Mouse (Mus musculus) spleen, postnatal 36 days (tissue): ENCODE data around the gene Tcf3.

Source experiments
- DNase-seq, 2 experiments: peaks; one replicate each; pipeline ENCODE4 v3.0.0; 2022; ENCODE audit warnings: low spot score in 2 of 2, mixed read lengths in 1 of 2

Tcf3 gene

DNA sequence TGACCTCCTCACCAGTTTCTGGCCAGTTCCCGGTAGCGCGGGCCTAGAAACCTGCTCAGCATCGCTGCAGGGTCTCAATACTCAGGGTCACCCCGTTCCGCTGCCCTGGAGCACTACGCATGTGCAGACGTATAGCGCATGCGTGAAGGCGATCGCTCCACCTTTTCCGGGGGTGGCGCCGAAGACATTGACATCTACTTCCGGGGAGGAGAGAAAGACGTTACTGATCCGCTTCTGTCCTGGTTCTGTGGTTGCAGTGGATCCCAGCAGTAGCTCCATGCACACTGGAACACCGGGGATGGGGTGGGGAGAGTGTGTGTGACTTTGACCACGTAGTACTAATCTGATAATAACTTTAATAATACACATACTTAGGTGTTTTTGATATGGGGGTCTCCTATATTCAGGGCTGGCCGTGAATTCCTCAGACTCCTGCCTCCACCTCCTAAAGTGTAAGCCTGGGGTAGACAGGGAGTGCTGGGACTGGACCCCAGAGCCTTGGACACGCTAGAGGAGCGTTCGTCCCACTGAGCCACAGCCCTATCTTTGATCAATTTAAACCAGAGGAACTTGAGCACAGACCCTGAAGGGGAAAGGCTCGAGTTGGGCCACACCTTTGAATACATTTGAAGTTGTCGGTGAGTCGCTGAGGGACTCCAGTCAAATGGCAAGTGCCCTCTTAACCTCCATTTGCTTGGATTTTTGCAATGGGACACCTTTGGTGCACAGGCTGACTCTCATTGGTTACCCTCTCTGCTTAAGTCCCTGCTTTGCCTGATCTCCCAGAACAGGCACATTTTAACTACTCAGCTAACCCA is 26.6 kb downstream of the Tcf3 start, which contains the start of gene Uqcr11:
Uqcr11 (minus strand) TSS at position 147 of the 818 bp plus-strand sequence.
- DNase-seq: peak; percentile 89 to 92

DNA sequence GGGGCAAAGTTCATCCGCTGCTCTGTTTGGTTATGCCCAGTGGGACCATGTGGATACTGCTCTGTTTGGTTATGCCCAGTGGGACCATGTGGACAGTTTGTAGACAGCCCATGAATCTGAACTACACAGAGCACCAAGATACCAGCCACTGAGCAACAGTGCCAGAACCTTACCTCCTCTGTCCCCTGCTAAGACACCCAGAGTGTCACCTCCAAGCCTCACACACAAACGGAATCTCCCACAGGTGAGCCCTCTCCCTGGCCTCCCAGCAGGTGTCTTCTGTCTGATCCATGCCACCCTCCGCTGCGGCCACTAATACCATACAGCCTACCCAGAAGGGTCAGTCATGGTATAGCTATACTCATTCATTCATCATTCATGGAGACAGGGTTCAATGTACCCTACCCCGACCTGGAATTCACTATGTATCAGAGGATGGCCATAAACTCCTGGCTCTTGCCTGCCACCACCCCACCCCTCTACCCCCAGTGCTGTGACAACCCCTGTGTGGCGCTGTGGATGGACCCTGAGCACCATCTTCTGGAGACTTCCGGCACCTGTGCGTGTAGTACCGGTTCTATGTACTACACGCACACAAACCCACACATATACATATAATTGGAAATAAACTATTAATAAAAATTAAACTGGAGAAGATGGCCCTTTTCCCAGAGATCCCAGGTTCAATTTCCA is 27.8 kb downstream of the Tcf3 start:
- DNase-seq: no peak

DNA sequence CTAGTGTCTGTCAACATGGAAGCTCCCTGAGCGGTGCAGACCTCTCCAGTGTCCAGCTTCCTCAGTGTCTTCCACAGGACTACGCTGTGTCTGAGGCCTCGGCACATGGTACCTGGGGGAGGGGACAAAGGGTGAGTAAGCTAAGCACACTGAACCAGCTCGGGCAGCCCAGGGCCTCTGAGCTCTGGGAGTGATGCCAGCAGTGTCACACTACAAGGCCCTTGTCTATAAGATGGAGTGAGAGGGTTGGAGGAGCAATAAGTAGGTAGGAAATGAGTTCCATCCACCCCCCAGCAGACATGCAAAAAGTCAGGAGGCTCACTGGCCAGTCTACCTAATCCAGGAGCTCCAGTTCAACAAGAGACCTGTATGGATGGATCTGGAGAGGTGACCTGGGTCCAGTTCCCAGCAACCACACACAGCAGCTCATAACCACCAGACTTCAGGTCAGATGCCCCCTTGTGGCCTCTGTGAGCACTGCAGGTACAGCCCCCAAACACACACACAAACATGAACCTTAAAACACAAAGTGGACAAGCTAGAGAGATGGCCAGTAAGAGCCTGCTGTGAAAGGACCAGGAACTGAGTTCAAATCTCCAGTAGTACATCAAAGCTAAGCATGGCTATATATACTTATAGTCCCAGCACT is 30.3 kb downstream of the Tcf3 start:
- DNase-seq: no peak

DNA sequence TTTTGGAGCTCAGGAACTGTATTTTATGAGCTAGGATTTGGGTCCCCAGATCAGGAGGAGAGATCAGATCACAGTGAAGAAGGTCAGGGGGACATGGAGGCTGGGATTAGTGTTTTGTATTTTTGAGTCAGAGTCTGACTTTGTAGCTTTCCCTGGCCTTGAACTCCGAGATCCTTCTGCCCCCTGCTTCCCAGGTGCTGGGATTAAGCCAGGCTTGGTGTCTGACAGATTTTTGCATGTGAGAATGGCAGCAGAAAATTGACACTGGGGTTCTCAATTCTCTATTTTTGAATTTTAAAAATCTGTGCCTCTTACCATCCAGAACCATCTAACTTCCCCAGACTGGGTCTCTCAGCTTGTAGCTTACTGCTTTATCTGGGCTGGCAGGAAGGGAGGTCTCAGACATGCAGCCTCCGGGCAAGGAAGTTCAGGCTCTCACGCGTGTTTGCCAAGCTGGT is 32.7 kb downstream of the Tcf3 start:
- DNase-seq: no peak

DNA sequence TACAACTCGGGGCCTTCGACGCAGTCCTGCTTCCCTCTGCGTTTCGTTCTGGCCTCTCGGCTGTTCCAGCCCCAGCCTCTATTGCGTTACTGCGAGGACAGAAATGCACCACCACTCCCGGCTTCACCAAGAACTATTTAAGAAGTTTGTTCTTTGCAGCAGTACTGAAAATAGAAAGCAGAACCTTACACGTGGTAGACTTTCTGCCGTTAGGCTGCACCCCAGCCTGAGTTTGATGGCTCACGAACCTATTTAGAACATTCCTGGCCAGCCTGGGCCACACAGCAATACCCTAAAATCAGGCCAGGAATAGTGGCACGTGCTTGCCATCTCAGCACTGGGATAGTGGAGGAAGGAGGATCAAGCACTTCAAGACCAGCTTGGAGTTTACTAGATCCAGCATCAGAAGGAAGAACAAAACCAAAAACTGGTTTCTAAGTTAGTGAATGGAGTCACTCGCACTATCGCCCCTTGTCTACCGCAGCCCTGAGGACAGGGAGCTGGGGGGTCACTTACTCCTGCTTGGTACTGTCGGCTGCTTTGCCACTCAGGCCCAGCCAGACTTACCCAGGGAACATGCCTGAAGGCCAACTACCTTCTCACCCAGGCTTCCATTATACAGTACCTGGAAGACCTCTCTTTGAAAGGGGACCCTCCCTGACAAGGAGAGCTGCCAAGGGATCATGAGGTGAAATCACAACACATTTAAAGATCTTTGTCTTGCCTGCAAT is 33.3 kb downstream of the Tcf3 start:
- no peak for DNase-seq

DNA sequence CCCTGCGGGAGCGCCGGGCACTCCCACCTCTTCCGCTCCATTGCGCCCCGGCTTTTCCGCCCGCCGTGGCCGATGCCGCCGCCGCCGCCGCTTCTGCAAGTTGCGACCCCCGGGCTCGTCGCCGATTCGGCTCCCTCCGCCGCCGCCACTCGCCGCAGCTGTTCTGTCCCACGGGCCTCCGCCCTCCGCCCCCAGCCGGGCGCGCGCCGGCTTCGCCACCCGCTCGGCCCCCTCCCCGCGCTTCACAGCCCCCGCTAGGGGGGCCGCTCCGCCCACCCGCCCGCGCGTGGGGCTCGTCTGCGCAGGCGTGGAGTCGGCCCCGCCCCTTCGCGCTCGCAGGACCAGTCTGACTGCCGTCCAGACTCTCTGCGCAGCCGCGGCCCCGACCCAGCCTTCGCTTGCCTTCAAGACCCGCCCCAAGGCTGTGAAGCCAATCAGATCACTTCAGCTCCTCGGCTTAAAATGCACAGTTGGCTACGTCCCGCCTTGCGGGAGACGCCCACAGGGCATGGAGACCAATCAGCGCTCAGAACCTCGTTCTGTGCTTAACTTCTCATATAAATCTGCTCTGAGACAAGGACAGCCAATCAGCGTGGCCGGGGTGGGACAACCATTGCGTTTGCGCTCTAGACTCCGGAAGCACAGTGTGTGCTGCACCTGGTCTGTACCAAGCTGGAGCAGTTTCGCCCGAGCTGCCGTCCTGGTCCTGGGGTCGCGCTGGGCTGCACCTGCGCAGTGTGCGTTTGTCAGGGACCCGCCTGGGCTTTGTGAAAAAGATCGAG is 34.1 kb downstream of the Tcf3 start, which contains the start of gene Mbd3:
Mbd3 (minus strand) TSS at position 360 of the 782 bp plus-strand sequence.
- peak; percentile 100 for DNase-seq

DNA sequence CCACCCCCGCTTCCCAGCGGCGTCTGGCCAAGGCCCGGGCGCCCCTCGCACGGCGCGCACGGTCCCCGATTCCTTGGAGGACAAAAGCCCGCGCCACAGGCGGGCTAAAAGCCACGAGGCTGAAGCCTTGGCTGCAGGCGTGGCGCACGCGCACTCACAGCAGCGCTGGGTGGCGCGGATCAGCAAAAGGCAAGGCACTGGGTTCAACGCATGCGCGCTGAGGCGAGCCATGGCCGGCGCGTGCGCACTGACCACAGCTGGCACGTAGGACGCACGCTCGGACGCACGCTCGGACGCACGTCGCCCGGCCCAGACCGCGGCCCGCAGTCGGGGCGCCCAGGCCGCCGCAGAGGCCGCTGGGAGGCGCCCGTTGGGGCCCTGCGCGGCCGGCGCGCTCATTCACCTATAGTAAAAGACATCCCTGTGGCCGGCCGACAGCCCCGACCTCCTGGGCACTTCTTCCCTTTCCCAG is 34.7 kb downstream of the Tcf3 start:
- DNase-seq: peak; percentile 98

DNA sequence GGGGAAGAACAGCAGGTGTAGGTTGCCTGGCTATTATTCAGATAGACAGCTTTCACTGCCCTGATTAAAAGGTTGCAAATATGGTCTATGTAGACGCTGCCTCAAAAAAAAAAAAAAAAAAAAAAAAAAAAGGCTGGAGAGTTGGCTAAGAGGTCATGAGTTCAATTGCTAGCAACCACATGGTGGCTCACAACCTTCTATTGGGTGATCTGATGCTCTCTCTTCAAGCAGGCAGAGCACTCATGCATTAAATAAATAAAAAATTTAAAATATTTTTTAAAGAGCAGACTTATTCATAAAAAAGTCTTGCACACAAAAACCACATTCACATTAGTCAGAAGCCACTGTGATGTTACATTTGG is 35.3 kb downstream of the Tcf3 start:
- DNase-seq: no peak

DNA sequence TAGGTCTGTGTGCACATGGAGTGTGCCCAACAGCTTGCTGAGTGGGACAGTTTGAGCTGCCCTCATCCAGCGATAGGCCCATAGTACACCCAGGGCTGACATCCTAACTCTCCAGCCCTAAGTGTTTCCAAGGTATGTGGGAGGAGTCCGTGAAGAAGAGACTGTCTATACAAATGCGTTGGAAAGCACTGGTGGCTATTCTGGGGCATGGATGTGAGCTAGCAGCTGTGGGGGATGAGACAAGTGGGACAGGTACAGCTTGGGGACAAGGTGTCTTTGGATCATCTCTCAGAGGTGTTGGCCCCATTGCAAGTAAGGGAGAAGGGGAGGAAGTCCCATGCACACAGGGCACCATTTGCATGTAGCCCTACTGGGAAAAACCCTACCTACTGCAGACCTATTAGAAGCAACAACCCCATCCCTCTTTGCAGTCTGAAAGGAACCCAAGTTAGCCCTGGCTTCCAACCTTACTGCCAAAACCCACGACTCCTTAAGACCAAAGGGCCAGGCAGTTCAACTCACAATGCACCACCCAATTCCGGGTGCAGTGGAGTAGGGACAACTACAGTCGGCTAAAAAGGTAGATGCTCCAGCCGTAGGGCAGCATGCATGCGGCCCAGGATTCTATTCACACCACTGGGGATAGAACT is 35.8 kb downstream of the Tcf3 start:
- peak; percentile 48 to 53 for DNase-seq

DNA sequence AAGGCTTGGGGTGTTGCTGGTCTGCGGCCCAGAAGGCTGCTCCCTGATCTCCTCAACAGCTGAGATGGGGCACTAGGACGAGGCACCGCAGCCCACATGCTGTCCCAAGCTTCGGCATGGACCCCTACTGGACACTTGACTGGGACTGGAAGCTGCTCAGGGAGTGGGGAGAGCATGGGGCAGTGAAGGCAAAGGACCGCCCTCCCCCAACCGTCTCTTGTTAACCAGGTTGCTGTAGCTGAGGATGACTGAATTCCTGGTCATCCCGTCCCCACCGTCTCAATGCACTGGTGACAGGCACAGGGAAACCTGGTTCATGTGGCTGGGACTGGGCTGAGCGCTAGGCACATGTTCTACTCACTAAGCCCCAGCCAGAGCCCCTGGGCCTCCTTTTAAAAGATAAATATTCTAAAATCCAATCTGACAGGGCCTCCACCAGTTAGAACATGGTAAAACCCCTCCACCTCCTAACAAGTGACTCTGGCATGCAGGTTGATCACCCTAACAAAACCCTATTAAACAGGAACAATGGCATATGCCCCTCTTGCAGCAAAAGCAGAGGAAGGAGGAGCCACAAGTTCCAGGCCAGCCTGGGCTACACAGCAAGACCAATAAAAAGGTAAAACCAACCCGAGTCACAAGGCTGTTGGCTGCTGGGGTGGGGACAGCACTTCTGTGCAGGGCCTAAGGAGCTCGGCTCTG is 36.5 kb downstream of the Tcf3 start:
- DNase-seq: no peak

DNA sequence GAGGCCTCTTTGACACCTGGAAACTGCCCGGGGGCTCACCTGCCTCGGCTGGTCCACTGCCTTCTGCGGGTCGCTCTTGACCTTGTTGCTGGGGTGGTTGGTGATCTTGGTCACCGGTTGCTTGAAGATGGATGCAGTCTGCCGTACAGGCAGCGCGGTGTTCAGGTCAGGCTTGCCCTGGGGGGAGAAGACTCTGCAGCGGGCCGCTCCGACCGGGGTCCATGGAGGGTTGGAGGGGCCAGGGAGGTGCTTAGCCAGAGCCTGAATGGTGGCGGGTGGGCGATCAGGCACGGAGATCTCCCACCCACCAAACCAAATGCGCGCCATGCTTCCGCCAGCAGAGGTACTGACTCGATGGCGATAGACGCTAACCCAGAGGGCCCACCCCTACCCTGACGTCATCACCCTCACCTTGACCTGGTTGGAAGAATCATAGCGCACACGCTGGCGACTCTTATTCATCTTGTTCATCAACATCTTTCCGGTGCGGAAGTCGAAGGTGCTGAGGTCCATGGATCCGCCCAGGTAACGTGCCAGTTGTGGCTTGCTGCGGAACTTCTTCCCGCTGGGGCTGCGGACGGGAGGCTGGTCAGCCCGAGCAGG is 38.3 kb downstream of the Tcf3 start:
- no peak for DNase-seq

DNA sequence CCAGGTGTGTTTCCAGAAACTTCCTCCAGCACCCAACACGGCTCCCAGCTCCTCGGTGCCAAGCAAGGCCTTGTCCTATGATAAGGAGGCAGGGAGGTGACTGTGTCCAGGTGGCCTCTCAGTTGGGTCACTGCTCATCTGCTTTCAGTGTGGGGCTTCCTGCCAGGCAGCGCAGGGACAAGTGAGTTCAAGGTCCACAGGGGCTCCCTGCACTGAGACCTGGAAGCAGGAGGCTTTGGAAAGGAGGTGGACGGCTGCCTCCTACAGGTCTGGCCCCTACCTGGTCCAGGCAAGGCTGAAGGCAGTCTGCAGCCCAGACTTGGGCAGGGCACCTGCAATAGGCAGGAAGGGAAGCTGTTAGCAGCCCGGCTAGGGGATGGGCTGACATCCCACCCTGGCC is 40.8 kb downstream of the Tcf3 start:
- DNase-seq: no peak

DNA sequence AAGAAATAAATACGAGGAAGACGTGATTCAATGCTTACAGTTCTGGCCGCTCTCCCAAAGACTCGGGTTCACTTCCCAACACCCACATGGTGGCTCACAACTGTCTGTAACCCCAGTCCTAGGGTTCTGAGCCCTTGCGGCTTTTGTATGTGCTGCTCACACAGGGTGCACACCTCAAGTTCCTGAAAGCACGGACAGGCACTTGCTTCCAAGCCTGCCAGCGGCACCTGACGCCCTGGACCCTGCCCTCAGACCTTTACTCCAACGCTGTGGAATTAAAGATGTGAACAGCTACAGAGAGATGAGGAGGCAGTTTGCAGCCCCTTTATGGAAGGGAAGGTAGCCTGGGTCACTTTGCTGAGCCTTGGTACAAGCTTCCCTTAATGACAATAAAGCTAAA is 42.8 kb downstream of the Tcf3 start:
- DNase-seq: no peak

DNA sequence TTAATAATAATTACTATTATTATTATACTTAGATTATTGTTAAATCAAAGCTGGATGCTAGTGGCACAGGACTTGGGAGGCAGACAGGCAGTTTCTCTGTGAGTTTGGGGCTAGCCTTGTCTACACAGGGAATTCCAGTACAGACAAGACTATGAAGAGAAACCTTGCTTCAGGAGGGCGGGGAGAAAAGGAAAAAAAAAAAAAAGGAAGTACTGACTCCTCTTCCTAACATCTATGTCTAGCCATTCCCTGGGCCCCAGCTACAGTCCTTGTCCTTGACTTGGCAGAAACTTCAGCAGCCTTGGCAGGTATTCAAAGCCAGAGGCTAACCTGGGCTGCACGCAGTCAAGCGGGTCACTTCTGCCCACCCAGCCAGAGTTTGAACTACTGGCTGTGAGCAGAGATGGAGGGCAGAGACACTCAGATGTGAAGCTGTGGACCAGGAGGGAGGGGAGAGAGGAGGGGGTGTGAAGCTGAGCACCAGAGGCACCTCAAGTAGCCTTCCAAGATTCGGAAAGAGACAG is 44.2 kb downstream of the Tcf3 start:
- DNase-seq: no peak

DNA sequence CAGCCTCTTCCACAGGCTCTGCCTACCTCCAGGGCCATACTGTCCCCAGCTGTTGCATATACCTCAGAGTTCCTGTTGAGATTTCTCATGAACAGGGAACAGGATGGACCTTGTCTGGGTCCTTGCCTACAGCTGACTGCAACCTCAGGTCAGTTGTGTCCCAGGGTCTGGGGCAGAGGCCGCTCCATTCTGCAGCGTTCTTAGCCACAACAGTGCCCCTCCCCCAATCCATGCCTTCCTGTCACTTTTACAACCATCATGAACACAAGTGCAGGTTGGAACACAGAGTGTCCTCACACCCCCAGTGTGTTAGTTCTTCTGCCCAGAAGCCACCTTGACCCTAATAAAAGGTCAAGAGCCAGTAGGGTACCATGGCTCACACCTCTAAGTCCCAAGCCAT is 44.7 kb downstream of the Tcf3 start:
- no peak for DNase-seq

DNA sequence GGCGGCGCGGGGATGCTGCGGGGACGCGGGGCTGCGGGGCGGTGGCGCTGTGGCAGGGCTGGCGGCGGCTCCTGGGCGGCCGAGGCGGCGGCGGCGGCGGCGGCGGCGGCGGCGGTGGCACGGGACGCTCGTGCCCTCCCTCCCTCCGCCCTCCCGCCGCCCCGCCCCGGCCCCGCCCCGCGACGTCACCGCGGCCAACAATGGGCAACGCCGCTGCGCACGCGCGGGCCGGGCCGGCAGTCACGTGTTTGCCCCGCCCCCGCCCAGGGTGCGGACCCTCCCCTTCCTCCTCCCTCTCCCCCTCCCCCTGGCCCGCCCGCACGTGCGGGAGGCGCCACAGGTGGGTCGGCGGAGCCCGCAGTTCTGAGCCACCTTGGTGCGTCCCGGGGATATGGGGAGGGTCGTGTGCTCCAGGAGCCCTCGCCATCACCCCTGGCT is 45.9 kb downstream of the Tcf3 start, which contains the start of gene Mex3d:
Mex3d (minus strand) TSS at position 138 of the 438 bp plus-strand sequence.
- peak; percentile 82 to 85 for DNase-seq

DNA sequence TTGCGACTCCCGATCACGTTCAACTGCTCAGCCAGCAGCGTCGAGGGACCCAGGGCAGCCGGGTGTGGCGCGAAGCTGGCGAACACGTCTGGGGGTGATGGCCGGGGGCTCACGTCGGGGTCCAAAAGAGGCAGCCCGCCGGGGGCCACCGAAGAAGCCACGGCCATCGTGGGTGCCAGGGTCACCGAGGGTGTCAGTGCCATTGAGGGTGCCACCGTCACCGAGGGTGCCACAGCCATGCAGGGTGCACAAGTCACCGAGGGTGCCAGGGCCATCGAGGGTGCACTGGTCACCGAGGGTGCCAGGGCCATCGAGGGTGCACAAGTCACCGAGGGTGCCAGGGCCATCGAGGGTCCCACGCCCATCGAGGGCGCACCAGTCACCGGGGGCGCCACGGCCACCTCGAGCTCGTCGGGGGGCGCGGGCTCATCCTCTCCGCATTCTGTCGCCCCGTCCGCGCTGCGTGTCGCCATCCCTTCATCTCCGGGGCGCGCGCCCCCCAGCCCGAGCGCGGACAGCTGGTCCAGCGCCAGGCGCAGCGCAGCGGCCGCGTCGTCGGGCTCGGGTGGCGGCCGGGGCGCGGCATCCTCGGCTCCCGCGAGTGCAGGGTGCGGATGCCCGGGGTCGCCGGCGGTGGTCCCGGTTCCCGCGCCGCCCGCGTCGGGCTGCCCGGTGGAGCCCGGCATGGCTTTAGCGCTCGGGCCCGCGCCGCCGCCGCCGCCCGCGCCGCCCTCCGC is 46.5 kb downstream of the Tcf3 start:
- DNase-seq: no peak
